22 mouse cellular contexts compared by ENCODE assay signal in the genomic region with DNA sequence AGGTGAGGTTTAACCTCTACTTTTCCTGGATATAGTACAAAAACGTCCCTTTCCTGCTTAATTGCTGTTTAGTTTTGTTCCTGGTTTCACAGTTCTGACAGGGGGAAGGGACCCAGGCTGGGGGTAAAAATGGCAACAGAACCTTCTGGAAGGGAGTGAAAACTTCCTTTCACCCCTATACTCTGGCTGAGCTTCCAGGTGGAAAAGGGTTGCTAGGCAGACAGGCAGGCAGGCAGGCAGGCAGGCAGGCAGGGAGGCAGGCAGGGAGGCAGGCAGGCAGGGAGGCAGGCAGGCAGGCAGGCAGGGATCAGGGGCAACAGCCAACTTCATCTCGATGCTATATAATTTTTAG.
DNase-seq lines count a peak whose midpoint lies in the region; ATAC-seq and TF ChIP-seq lines count a peak whose summit lies in the region.
"Had no signal": no experiment of that assay in that cellular context is flagged by ENCODE, and none has a peak within 500 bp of the region (broad histone marks: within the 10 kb centered on the region; RNA-seq: fewer than 3 reads in every experiment).

No protein-coding gene starts in this region.

- H3K4me3 ChIP-seq in layer of hippocampus, adult 2 months: no peak overlapping the region
- H3K4me3 ChIP-seq in forebrain, embryonic 13.5 days: no peak overlapping the region
- no peak overlapping the region for H3K4me3 ChIP-seq in forebrain, postnatal 0 days (ENCODE audit: low read depth, low read length)
- H3K4me3 ChIP-seq in hindbrain, postnatal 0 days (ENCODE audit: low read length): no peak overlapping the region
- H3K4me3 ChIP-seq: embryonic facial prominence, embryonic 13.5 days; erythroblast, embryonic 14.5 days; heart, embryonic 12.5 days; limb, embryonic 12.5 days had no signal

- H3K27me3 ChIP-seq in forebrain, embryonic 13.5 days: no peaks in the 10 kb centered on the region
- no peaks in the 10 kb centered on the region for H3K27me3 ChIP-seq in forebrain, postnatal 0 days (ENCODE audit: insufficient read depth, low read length)
- H3K27me3 ChIP-seq in hindbrain, postnatal 0 days (ENCODE audit: insufficient read depth, low read length): no peaks in the 10 kb centered on the region
- H3K27me3 ChIP-seq: embryonic facial prominence, embryonic 13.5 days; heart, embryonic 12.5 days; limb, embryonic 12.5 days had no signal

- H3K9me3 ChIP-seq in forebrain, embryonic 13.5 days (replicated peaks): no peaks in the 10 kb centered on the region
- no peaks in the 10 kb centered on the region for H3K9me3 ChIP-seq in forebrain, postnatal 0 days (ENCODE audit: low read length)
- H3K9me3 ChIP-seq in hindbrain, postnatal 0 days (ENCODE audit: low read length): no peaks in the 10 kb centered on the region
- H3K9me3 ChIP-seq: embryonic facial prominence, embryonic 13.5 days; heart, embryonic 12.5 days; limb, embryonic 12.5 days had no signal

- no peak for ATAC-seq in forebrain, embryonic 13.5 days
- peak; percentile 77 for ATAC-seq in forebrain, postnatal 0 days
- peak; percentile 55; the same call in 1 of the 2 replicates for ATAC-seq in hindbrain, postnatal 0 days

- WGBS in forebrain, embryonic 13.5 days: 55% methylated on average over 2 of the region's 2 CpGs
- WGBS in forebrain, postnatal 0 days: 52% methylated on average over 2 of the region's 2 CpGs
- 35% methylated on average over 2 of the region's 2 CpGs for WGBS in hindbrain, postnatal 0 days

- no peak for TF ChIP-seq CTCF in layer of hippocampus, adult 2 months (conservative IDR thresholded peaks at IDR 0.05)
- no peak for TF ChIP-seq CTCF in forebrain, postnatal 0 days (IDR thresholded peaks at IDR 0.05; ENCODE audit: low read depth)
- TF ChIP-seq CTCF in hindbrain, postnatal 0 days (IDR thresholded peaks at IDR 0.05; ENCODE audit: low read depth): no peak

- H3K27ac ChIP-seq in layer of hippocampus, adult 2 months: peak overlapping the region; percentile 76
- peak overlapping the region; percentile 7; the same call in 1 of the 2 replicates for H3K27ac ChIP-seq in forebrain, embryonic 13.5 days
- H3K27ac ChIP-seq in forebrain, postnatal 0 days (ENCODE audit: low read depth, low read length): peak overlapping the region; percentile 67
- H3K27ac ChIP-seq in hindbrain, postnatal 0 days: peak overlapping the region; percentile 83
- H3K27ac ChIP-seq: embryonic facial prominence, embryonic 13.5 days; limb, embryonic 12.5 days had no signal

- H3K9ac ChIP-seq in forebrain, embryonic 13.5 days: no peak overlapping the region
- no peak overlapping the region for H3K9ac ChIP-seq in forebrain, postnatal 0 days
- H3K9ac ChIP-seq in hindbrain, postnatal 0 days (replicated peaks; ENCODE audit: low read length): no peak overlapping the region
- H3K9ac ChIP-seq: embryonic facial prominence, embryonic 13.5 days; heart, embryonic 12.5 days; limb, embryonic 12.5 days had no signal

- H3K36me3 ChIP-seq in forebrain, embryonic 13.5 days (ENCODE audit: poor library complexity, severe bottlenecking): no peaks in the 10 kb centered on the region
- no peaks in the 10 kb centered on the region for H3K36me3 ChIP-seq in forebrain, postnatal 0 days (ENCODE audit: insufficient read depth)
- no peaks in the 10 kb centered on the region for H3K36me3 ChIP-seq in hindbrain, postnatal 0 days (ENCODE audit: insufficient read depth, low read length)
- H3K36me3 ChIP-seq: embryonic facial prominence, embryonic 13.5 days; heart, embryonic 12.5 days; limb, embryonic 12.5 days had no signal

- peak overlapping the region; percentile 10; the same call in 1 of the 2 replicates for H3K4me2 ChIP-seq in forebrain, embryonic 13.5 days
- H3K4me2 ChIP-seq in forebrain, postnatal 0 days (ENCODE audit: low read depth): no peak overlapping the region
- H3K4me2 ChIP-seq in hindbrain, postnatal 0 days (ENCODE audit: low read depth, low read length): no peak overlapping the region
- H3K4me2 ChIP-seq: embryonic facial prominence, embryonic 13.5 days; heart, embryonic 12.5 days; limb, embryonic 12.5 days; liver, embryonic 11.5 days had no signal

- peaks cover 19% of the 10 kb centered on the region for H3K4me1 ChIP-seq in forebrain, embryonic 13.5 days
- H3K4me1 ChIP-seq in forebrain, postnatal 0 days (ENCODE audit: insufficient read depth): peaks cover 20% of the 10 kb centered on the region; the same call in 1 of the 2 replicates
- H3K4me1 ChIP-seq in hindbrain, postnatal 0 days (ENCODE audit: insufficient read depth, low read length): 0 out of 2 replicates have a peak, but pooled peaks cover 8% of the 10 kb centered on the region

- no peak for DNase-seq in layer of hippocampus, adult 2 months (ENCODE audit: low spot score in 2 of 2)
- DNase-seq in layer of hippocampus, postnatal 25 days (ENCODE audit: extremely low spot score in 1 of 2, low spot score in 1 of 2): no peak
- DNase-seq in forebrain, postnatal 0 days: no peak
- DNase-seq in hindbrain, postnatal 0 days (ENCODE audit: low spot score): no peak
- DNase-seq in urinary bladder, adult 2 months (ENCODE audit: low spot score): no peak
- DNase-seq in ovary, postnatal 36 days (ENCODE audit: low spot score): no peak
- no peak for DNase-seq in layer of hippocampus, adult 8-10 months (ENCODE audit: low spot score in 2 of 2)
- DNase-seq: adrenal gland, adult 2 months; cerebellum, adult 11-12 months; cerebellum, postnatal 10 days; gastrocnemius, postnatal 10 days; heart, postnatal 10 days; kidney, adult 18-20 months; kidney, postnatal 4 days; lung, adult 18-20 months; thymus, postnatal 14 days had no signal

Comparison
In these comparisons a context has a peak if more than half of its experiments do, and no peak if none do; other contexts are left out.
1. H3K27ac ChIP-seq: peak in every context shown above with its lines; median percentile 83 in hindbrain, postnatal 0 days; 76 in layer of hippocampus, adult 2 months; 67 in forebrain, postnatal 0 days; 7 in forebrain, embryonic 13.5 days.